In genomic region chr8:46475942-46476341, GRCm38 (mm10) we compare ENCODE assay signal across 14 mouse cellular contexts.
"Had no signal": no experiment of that assay in that cellular context is flagged by ENCODE, and none has a peak within 500 bp of the region (broad histone marks: within the 10 kb centered on the region; RNA-seq: fewer than 3 reads in every experiment).

No protein-coding gene starts in this region.

- H3K9me3 ChIP-seq: intestine, embryonic 15.5 days; limb, embryonic 12.5 days; lung, embryonic 15.5 days; midbrain, embryonic 13.5 days had no signal

- H3K27ac ChIP-seq: intestine, embryonic 15.5 days; limb, embryonic 12.5 days; lung, embryonic 15.5 days; midbrain, embryonic 13.5 days; stomach, postnatal 0 days had no signal

- H3K4me2 ChIP-seq: intestine, embryonic 15.5 days; limb, embryonic 12.5 days; lung, embryonic 15.5 days; midbrain, embryonic 13.5 days had no signal

- H3K4me3 ChIP-seq: intestine, embryonic 15.5 days; limb, embryonic 12.5 days; lung, embryonic 15.5 days; midbrain, embryonic 13.5 days had no signal

- ATAC-seq: intestine, embryonic 15.5 days; midbrain, embryonic 13.5 days had no signal

- H3K36me3 ChIP-seq: limb, embryonic 12.5 days; lung, embryonic 15.5 days; midbrain, embryonic 13.5 days had no signal

- H3K27me3 ChIP-seq: intestine, embryonic 15.5 days; lung, embryonic 15.5 days had no signal

- H3K9ac ChIP-seq: intestine, embryonic 15.5 days; limb, embryonic 12.5 days; liver, embryonic 14.5 days; lung, embryonic 15.5 days; midbrain, embryonic 13.5 days had no signal

- DNase-seq: kidney, adult 2 months; kidney, postnatal 25 days; layer of hippocampus, adult 9-11 months; layer of hippocampus, postnatal 36 days; lung, postnatal 36 days; right cerebral cortex, postnatal 14 days; thymus, adult 2 months; thymus, postnatal 25 days had no signal
